Mouse (Mus musculus) cerebellum, adult 9-11 months (tissue): ENCODE data around the gene Trp53tg5.
A peak's percentile ranks its signal among the peaks of the same experiment; 100 is the strongest.

Experiments
- DNase-seq: peaks from one replicate; pipeline ENCODE4 v3.0.0; 2022

Trp53tg5 gene

DNA sequence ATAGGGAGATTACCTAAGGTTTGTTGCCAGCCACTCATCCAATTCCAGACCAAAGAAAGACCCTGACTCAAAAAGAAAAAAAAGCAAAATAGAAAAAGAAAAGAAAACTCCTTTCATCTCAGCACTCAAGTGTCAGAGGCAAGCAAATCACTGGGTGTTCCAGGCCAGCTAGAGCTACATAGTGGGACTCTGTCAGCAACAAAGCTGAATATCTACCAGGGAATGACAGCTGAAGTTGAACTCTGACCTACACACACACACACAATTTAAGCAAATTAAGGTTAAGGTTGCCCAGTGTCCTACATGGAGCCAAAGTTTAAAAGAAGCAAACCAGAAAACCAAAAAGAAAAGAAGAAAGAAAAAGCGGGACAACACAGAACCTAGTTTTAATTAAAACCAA lies 25.4 kb downstream of the Trp53tg5 start:
- no peak for DNase-seq

GRCm38 (mm10) chr2:164446086-164446469 lies 27.4 kb downstream of the Trp53tg5 start:
- DNase-seq: no peak

DNA sequence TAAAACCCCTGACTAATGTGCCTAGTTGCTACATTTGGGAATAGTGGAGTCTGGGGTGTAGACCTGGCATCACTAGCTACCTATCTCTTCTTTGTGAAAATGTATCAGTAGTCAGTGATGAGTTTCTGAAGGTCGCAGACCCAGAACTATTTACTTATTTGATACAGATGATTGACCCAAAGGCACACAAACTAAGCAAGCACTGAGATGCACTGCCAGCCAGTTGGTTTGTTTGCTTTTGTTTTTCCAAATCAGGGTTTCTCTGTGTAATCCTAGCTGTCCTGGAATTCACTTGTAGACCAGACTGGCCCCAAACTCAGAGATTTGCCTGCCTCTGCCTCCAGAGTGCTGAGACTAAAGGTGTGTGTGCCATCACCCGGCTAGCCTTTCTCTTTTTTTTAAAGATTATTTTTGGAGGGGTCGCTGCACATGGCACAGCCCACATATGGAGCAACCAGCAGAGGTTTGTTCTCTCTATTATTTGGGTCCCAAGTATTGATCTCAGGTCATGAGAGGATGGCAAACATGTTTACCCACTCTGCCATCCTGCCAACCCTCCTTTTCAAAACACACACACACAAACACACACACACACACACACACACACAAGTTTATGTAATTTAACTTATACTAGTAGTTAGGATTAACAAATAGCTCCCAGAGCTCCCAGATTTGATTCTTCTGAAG lies 28.0 kb downstream of the Trp53tg5 start:
- DNase-seq: no peak

DNA sequence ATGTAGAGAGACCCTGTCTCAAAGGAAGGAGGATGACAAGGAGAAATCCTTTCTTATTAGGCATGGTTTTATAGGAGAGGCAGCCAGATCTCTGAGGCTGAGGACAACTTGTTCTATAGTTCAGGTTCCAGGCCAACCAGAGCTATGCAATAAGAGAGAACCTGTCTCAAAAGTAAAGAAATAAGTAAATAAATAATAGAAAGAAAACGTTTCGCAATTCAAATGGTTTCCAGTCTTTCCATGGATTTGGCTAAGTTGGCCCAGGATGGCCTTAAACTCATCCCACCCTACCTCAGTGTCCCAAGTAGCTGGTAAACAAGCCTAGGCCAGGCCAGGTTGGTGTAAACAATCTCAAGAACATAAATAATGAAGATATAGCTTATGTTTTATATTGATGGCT lies 28.8 kb downstream of the Trp53tg5 start:
- no peak for DNase-seq

DNA sequence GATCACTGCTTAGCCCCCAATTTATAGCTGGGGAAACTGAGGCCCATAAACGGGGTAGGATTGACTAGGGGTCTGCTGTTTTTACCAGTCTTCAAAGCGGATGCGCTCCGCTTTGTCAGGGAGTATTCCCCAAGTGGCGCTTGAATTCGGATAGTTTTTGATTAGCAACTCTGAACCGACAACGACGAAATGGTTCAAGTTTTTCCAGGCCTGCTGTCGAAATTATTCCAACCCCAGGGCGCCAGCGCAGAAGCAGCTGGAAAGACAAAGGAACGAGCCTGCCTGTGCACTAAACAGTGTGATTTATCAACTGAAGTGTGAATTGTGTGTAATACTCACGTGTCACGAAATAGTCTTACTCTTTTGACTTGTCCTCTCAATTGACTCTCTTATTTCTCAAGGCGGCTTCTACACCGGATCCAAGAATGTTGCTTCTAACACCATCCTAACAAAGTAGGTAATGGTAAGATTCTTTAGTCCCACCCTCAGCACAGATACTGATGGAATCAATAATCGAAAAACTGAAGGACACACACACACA lies 30.0 kb downstream of the Trp53tg5 start, which contains the start of gene Sdc4:
TSS of gene Sdc4 (minus strand) at position 428 of the 541 bp plus-strand sequence.
- no peak for DNase-seq

DNA sequence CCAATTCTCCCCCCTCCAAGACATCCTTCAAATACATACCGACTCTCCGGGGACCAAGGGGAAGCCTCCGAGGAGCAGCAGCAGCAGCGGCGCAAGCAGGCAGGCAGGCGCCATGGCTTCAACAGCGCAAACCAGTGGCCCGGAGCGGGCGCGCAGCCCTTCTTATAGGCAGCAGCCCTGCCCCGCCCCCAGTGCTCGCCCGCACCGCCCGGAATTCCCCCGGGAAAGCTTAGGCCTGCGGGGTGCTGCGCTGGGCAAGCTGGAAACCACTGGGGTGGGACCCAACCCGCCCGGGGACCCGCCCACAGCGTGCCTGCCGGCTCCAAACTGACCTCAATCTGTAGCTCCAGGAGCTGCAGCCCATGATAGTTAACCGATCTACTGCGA lies 30.5 kb downstream of the Trp53tg5 start:
- peak; percentile 35 for DNase-seq

GRCm38 (mm10) chr2:164442315-164443050 lies 31.0 kb downstream of the Trp53tg5 start:
- no peak for DNase-seq

DNA sequence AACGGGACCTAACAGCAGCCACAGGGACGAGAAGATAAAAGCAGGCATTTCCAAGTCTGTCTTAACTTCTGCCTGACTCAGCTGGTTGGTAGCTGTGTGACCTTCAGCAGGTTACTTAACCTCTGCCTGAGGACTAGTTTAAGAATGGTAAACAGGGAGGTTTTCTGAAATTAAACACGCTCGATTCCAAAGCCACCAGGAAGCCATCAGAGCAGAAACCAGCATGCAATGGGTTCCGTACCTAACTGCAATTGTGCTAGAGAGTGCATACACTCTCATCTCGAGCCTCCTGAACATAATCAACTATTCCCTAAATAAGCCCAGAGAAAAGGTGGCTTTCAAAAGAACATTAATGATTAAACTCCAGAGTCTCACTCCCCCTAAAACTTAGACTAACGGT lies 31.8 kb downstream of the Trp53tg5 start:
- no peak for DNase-seq

DNA sequence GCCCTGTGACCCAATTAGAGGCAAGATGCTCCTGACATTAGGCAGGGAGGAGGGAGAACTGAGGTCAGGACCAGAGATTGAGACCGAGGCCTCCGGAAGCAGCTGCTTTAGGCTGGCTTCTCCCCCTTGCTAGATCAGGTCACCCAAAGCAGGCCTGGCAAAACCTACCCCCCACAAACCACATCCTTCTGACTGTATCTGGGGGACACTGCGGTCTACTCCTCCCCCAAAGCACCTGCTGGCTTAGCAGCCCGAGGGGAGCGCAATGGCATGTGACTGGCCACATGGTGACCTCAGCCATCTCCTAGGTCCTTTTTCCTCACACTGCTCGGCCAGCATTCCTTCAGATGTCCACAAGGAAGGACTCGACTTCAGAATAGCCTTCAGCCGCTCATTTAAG lies 32.4 kb downstream of the Trp53tg5 start:
- no peak for DNase-seq

DNA sequence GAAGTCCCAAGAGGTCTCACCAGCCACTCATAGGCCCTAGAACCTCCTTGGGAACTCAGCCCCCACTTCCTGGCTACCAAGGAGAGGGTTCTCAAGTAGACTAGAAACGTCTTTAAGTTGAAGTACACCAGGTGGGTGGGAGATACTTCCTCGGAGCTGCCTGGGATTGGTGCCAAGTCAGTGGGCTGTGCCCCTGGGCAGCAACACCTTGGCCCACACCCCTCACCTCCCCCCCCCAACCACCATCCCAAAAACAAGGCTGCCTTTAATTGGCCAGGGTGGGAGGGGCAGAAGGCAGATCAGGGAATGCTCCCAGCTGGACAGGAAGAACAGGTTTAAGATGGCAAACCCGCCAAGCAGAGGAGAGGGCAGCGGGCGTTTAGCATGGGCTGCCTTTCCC lies 33.2 kb downstream of the Trp53tg5 start:
- no peak for DNase-seq

GRCm38 (mm10) chr2:164439001-164439421 lies 34.5 kb downstream of the Trp53tg5 start:
- peak; percentile 45 for DNase-seq

DNA sequence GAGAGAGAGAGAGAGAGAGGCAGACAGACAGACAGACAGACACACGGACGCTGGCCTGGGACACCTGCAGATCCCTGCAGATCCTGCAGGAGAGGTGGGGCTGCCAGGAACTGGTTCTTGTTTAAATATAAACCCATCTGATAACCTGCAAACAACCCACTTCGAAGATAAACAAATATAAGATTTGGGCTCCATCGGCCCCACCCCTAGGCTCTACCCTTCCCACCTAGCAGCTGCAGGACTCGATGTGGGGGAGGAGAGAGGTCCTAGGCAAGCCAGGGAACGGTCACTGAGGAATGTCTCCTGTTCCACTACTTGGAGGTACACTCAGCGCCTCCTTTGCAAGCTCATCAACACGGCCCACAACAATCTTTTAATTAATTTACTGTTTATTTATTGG lies 35.3 kb downstream of the Trp53tg5 start:
- DNase-seq: no peak

DNA sequence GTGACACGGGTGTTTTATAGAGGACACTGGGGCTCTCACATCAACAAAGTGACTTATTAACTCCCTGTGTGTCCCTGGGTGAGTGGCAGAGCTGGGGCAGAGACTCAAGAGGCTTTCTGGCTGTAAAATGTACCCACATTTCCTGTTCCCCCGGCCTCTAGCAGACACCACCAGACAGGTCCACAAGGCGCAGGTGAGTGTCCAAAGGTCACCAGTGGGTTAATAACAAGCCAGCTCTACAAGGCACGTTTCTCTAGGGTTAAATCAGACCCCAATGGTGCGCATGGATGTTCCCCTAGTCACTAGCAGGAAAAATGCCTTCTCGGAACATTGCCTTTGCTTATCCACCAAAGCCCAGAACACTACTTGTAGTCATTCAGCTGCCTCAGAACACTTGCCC lies 35.8 kb downstream of the Trp53tg5 start:
- no peak for DNase-seq

- no peak for DNase-seq
These were observed 36.6 kb downstream of the Trp53tg5 start for GRCm38 (mm10) chr2:164436961-164437360.

DNA sequence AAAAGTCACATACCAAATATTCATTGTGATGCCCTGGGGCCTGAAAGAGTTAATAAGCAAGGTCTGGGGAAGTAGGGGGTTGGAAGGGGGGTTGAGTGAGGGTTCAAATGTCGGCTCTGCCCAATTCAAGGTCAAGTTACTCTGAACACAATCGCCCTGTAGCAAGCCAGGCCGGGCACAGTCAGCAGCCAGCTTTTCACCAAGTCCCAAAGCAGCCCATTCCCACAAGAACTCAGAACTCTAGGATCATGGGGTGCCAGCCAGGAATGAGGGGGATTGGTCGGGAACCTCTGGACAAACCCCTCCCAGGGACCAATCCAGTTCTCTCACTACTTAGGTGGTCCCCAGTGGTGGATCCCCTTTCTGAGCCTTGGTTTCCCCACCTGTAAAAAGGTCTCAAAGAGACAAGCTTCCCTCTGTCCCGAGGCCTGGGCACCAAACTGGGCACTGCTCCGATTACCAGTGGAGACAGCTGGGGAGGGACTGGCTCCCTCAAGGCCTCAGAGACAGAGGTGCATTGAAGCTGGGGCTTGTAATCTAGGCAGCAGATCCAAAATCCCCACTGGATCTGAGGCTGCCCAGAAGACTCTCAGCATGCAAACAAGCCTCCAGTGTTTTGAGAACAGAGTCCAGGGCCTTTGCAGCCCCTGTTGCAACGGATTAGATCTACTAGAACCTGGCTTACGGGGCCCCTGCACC lies 37.2 kb downstream of the Trp53tg5 start:
- DNase-seq: no peak

GRCm38 (mm10) chr2:164435216-164436090 lies 38.1 kb downstream of the Trp53tg5 start:
- DNase-seq: no peak

DNA sequence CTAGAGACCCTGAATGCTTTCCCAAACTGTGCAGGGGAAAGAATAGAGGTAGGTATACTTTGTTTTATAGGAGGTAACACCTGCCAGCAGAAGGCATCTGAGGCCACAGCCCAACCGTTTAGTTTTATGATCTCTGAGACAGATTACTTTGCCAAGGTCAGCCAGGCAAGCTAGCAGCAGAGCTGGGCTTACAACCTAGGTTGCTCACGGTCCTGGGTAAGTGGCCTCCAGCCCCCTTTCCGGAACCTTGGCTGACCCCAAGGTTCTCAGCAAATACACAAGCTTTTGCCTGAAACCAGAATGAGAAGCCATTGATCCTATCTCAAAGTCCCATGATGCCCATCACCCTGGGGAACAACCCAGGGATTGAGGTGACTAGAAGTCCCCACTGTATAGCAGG lies 38.8 kb downstream of the Trp53tg5 start:
- DNase-seq: no peak

DNA sequence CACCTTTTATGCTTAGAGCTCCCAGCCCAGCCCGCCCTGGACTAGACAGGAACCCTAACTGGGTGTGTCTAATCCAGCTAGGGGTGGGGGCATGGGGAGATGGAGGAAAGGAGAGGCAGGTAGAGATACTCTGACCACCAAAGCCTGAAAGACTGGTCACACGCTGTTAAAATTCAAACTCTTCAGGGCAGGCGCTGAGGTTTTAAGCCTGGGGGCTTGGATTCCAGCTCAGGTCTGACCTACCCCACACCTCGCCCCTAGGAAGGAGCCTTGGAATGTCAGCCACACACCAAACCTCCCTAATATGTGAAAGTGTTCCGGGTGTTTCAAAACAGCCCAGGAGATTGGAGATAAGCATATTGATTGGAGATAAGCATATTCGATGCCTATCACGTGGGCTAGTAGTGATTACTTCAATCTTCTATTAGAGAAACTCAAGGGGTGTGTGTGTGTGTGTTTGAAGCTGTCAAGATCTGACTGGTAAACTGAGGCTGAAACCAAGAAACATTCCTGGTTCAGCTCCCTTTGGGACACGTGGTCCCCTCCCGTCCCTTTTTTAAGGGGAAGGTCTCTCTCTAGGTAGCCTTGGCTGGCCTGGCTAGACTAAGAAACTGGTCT lies 40.1 kb downstream of the Trp53tg5 start:
- no peak for DNase-seq

GRCm38 (mm10) chr2:164432541-164433191 lies 40.9 kb downstream of the Trp53tg5 start:
- DNase-seq: no peak

- DNase-seq: no peak
These were observed 41.7 kb downstream of the Trp53tg5 start for GRCm38 (mm10) chr2:164431676-164432465.

- no peak for DNase-seq
These were observed 42.8 kb downstream of the Trp53tg5 start for GRCm38 (mm10) chr2:164430697-164431096.
